Mouse (Mus musculus) heart, adult 8-10 months (tissue): Measurements from ENCODE around the gene 1700025B11Rik. TPM values are rescaled to one million over a fixed set of nuclear protein-coding genes. Genes with fewer than 3 reads are reported as not detected.
"Not testable (repeated sequence)": the region's sequence is repeated elsewhere in the genome, so short reads cannot be mapped to it uniquely, and the experiment has no call there.

ENCODE experiments used
- DNase-seq: peaks from one replicate; pipeline ENCODE4 v3.0.0; 2022; ENCODE audit warnings: low spot score
- total RNA-seq, 4 experiments: library from RNA; stranded (reverse); gene quantifications; 2 replicates each; pipeline ENCODE4 v1.2.4; 2022

Gene 1700025B11Rik
- not detected for total RNA-seq

DNA sequence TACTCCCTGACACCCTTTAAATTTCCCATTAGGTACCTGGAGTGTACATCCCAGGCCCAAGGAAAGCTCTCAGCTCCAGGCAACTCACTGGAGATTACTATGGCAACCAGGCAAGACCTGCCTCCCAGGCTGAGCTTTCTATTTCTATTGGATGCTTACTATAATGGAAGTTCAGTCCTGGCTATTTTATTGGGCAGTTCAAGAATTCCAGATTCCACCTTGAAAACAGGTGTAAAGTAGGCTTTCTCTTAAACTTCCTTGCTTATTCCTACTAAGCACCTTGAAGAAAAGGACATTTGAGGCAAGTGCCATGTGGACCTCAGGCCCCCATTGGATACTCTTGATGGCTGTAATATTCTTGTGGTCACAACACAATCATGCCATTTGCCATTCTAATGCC lies at the start of gene 1700025B11Rik:
1700025B11Rik (minus strand) TSS at position 101 of the 400 bp plus-strand sequence.
- no peak for DNase-seq

DNA sequence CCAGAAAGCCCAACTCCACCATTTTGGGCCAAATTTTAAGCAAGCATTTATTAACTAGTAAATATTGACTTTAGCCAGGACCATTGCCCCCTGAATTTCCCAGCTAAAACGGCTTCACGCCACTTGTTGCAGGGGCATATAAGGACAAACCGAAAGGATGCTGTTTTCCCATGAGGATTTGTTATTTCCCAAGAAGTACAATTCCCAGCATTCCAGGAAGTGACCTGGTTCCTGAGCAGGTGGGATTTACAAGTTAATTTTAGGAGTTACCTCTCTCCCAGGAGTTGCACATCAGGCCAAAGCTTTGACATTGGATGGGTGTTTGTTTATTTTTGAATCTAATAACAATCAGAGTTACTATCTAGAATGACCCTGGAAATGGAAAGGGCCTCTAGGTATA lies 44.4 kb upstream of the 1700025B11Rik start:
- DNase-seq: no peak

DNA sequence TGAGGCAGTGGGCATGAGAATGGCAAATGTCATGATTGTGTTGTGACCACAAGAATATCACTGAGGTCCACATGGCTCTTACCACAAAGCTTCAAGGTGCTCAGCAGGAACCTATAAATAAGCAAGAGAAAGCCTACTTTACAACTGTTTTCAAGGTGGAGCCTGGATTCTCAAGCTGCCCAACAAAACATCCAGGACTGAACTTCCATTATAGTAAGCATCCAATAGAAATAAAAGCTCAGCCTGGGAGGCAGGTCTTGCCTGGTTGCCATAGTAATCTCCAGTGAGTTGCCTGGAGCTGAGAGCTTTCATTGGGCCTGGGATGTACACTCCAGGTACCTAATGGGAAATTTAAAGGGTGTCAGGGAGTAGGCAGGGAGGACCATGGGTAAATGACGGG lies 37.3 kb upstream of the 1700025B11Rik start, which contains the start of gene Gm36245:
Gm36245 (plus strand) TSS at position 301 of the 400 bp plus-strand sequence.
- no peak for DNase-seq

DNA sequence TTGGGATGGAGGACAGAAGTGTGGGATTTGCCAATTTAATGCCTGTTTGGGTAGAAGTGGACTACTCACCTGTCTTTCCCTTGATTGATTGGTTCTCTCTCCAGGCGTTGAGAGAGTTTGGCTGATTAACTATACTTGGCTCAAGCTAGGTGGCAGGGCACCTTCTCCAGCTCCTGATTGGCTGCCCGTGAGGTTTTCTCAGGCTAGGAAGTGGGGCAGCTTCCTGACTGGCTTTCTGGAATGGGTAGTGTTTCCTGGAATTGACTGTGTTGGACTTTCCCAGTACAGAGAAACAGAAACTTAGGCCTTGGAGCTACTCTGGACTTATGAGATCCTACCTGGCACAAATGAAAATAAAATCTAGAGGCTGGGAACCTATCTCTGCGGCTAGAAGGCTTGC lies 36.7 kb upstream of the 1700025B11Rik start:
- DNase-seq: peak; percentile 27

DNA sequence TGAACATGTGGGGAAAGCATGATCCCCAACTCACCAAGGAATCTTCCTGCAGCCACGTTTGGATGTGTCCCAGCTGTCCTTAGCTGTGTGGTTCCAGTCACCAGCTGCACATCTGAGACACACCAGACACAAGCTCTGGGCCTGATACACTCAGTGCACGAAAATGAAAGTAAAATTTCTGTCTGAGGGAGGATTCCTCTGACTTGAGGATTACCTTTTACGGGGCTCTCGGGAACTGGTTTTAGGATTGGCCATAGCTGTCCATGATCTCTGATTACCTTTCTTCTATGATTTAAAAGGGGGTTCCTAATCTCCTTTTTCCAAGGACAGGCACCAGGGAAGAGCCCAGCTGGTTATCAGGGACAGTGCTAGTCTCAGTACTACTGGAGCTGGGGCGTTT lies 34.3 kb upstream of the 1700025B11Rik start, which contains the start of gene Apol10b:
Apol10b (minus strand) TSS at position 165 of the 400 bp plus-strand sequence.
- peak; percentile 24 for DNase-seq

DNA sequence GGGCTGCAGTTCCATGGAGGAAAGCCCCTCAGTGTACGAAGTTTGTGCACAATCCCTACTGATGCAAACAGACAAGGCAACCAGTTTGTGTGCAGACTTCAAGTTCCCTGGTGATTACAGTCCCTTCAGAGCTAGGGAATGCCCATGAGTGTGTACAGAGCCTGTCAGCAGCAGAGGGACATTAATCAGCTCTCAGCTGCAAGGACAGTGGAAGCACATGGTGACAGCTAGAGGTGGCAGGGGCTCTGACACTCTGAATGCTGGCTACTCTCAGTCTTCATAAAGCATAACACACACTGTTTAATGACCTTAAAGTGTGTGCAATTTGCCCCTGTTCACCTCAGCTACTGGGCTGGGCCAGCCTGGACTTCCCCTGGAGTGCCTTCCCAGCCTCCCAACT lies 31.9 kb upstream of the 1700025B11Rik start:
- no peak for DNase-seq

DNA sequence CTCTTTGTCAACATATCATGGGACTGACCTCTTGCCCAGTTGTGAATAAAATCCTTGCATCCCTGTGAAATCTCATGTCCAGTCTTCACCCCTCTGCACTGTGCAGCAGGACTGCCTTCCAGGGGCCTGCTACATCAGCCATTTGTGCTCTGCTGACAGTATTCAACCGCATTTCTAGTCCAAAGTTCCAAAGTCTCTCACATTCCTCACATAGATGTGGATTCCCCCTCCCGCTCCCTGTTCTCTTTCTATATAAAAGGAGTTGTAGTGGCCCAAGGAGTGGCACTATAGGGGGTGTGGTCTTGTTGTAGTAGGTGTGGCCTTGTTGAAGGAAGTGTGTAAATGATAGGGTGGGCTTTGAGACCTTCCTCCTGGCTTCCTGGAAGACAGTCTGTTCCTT lies 29.2 kb upstream of the 1700025B11Rik start:
- no peak for DNase-seq

DNA sequence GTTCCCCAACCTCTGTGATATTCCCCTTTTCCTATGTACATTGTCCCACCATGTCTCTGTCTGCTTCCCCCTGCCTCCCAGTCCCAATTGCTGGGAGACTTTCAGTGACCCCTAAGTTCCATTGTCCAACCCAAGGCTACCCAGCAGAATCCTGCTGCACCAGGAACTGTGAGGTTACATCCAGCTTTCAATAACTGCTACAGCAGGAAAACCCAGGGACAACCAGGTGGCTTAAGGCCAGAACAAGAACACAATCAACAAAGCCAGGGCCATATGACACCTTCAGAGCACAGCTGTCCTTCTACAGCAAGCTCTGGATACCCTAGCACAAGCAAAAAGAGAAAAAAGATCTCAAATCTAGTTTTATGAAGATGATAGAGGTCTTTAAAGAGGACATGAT lies 27.3 kb upstream of the 1700025B11Rik start:
- DNase-seq: no peak

DNA sequence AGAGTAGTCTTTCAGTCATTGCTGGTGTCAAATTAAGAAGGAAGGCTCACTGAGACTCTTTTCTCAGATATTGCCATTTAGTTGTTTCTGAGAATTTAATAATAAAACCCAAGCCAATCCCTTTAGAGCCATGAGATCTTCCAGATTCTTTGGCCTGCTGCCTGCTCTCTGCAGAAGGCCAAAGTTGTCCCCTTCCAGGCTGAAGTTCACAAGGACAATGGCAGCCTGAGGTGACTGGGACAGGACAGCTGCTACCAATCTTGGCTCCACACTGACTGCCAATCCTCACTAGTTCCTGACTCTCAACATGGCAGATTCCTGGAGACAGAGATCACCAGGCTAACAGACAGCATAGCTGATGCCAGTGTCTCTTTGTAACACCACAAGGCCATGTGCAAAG lies 25.3 kb upstream of the 1700025B11Rik start:
- DNase-seq: peak; percentile 21

DNA sequence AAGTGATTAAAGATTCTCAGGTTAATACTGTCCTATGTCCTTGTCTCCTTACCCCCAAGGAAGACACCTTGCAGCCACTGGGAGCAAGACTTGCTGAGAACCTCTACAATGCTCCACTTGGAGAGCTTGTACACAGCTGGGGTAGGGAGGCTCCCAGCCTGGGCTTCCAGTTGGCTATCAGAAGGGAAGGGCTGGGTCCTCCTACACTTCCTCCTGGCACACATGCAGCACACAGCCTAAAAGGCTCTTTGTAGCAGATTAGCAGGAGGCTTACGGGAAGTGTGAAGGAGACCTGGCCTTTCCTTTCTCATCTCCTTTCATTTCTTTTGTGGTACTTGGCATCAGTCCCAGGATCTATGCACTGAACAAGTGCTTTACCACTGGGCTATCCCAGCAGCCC lies 20.0 kb upstream of the 1700025B11Rik start:
- DNase-seq: peak; percentile 81

DNA sequence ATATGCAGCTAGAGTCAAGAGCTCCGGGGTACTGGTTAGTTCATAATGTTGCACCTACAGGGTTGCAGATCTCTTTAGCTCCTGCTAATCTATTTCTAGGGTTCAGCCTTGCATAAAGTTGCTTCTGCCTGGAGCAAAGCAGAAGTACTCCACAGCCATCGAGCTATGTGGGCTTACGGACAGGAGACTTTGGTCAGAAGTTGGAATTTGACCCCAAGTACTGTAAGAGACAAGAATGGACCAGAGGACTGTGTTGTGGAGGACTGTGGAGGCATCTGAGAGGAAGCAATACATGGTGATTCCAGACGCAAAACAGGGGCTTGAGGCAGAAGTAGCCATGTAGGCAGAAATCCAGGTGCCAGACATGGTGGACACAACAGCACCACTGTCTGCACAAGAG lies 17.6 kb upstream of the 1700025B11Rik start:
- DNase-seq: no peak

DNA sequence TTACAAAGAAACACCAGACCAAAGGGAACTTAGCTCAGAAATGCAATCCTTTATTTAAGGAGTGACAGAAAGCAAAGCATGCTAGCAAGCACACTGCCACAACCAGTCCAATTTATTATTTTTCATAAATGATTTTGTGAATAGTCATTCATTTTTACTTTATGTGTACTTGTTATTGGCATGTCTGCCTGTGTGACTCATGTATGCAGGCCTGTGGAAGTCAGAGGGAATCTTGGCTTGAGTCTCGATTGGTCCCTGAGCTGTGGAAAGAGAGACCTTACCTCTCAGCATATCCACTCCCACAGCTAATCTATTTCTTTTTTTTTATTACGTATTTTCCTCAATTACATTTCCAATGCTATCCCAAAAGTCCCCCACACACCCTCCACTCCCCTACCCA lies 17.1 kb upstream of the 1700025B11Rik start:
- no peak for DNase-seq

DNA sequence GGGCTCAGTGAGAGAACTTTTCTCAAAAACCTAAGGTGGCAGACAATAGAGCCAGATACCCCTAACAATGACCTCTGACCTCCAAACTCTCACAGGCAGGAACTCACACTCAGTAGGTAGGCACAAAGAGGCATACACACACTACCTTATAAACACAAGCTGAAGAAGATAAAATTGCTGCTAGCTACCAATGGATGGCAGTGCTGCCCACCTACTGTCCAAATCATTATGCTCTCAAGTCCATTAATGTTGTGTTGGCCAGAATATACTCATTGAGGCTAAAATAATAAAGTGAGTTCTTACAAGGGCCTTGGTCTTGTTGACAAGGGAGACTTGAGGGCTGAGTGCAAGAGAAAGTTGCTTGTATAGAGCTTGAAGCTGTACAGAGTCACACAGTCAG lies 1.5 kb upstream of the 1700025B11Rik start:
- no peak for DNase-seq

DNA sequence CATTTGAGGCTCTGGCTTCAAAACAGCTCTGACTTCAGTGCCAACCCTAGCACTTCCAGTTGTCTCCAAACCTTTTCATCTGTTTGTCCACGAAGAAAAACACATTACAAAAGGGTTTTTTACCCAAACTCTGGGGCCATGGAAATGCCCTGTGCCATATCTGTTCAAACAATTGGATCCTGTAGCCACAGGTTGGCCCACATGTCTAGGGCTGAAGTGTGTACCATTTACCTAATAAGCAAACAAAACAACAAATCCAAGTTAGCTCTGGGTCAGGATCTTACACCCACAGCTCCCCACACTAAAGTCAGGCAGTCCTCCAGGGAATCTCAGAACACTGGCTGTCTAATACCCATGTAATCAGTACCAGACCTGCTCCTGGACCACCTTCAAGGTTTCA lies 22.5 kb downstream of the 1700025B11Rik start:
- DNase-seq: not testable (repeated sequence)

DNA sequence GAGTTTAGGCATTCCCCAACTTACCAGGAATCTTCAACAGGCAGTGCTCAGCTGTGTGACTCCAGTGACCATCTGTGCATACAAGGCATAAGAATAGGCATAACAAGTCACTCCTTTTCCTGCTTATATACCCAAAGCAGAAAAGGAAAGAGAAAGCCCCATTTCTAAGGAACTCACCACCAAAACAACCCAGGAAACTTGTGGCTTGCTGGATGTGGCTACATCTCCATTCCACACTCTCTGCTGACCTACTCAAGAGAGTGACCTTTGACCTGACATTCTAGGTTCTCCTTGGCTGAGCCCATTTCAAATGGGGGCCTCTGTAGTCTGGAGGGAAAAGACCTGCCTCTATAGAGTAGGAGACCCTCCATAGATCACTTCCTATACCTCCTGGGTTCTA lies 28.5 kb downstream of the 1700025B11Rik start, which contains the start of gene Apol7c:
Apol7c (minus strand) TSS at position 101 of the 400 bp plus-strand sequence.
- DNase-seq: no peak

DNA sequence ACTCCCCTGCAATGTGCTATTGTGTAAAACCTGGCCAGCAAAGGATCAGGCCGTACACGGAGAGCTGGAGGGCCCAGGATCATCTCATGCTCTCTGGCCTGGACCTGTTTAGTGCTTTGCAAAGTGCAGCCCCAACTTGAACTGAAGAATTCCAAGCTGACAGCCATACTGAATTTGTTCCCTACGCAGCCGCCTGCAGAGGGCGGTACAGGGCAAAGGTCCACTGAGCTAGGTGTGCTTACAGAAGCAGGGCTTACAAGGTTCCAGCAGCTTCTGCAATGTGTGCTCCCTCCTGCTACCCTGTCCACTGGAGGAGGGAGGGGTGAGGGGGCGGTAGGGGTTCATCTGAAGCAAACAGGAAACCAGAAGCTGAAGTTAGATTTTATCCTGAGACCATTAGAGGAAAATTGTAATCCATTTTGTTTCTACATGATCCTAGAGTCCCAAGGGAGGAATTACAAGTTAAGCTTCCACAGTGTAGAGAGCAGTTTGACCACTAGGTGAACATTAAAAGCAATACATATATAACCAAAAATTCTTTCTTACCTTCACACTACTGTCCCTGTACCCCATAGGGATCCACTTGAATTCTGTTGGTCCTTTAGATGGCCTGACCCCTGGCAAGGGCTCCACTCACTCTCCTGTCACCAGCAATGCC lies 38.4 kb downstream of the 1700025B11Rik start:
- DNase-seq: peak; percentile 71

DNA sequence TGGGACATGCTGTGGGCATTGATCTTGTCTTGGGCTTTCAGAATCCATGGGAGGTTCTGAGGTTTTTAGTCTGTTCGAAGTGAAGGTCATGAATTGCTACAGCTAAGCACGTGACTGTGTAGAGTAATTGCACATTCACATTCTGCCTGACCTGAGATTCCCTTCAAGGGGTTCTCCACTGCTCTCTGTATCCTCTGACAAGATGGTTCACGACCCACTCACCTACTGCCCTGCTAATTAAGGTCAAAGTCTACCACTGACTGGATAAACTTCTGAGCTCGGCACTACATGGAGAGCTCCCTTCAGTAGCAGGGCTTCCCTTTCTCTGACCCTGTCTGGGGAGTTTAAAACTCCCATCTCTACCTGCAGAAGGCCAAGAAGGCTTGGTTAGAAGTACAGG lies 41.1 kb downstream of the 1700025B11Rik start:
- DNase-seq: not testable (repeated sequence)

Other genes with a start within 250 kb of the 1700025B11Rik start
- gene Apol7a, start 162.8 kb downstream of the 1700025B11Rik start, total RNA-seq: under 1 TPM in 2 of 4 experiments, not detected in 2; 0.09 to 0.19 TPM
- gene Apol9a, start 150.8 kb downstream of the 1700025B11Rik start, total RNA-seq: under 1 TPM in 1 of 4 experiments, not detected in 3; 0.19 TPM
- gene Apol7b, start 114.4 kb downstream of the 1700025B11Rik start, total RNA-seq: under 1 TPM in 2 of 4 experiments, not detected in 2; 0.17 to 0.41 TPM
- gene Apol10a, start 84.8 kb downstream of the 1700025B11Rik start, total RNA-seq: under 1 TPM in 1 of 4 experiments, not detected in 3; 0.11 TPM
- gene Apol11a, start 53.6 kb downstream of the 1700025B11Rik start, total RNA-seq: under 1 TPM in 1 of 4 experiments, not detected in 3; 0.20 TPM
- gene Apol7c, start 28.6 kb downstream of the 1700025B11Rik start, total RNA-seq: not detected
- gene Apol10b, start 34.2 kb upstream of the 1700025B11Rik start, total RNA-seq: 1 to 10 TPM in 3 of 4 experiments, under 1 TPM in 1; 0.86 to 1.9 (median 1.2) TPM
- not detected for gene Gm36245, start 37.4 kb upstream of the 1700025B11Rik start, total RNA-seq
- gene Apol11b, start 81.4 kb upstream of the 1700025B11Rik start, total RNA-seq: 1 to 10 TPM in 3 of 4 experiments, under 1 TPM in 1; 0.31 to 2.8 (median 1.3) TPM
- gene Apol7e, start 137.0 kb upstream of the 1700025B11Rik start, total RNA-seq: not detected
- under 1 TPM in 3 of 4 experiments, not detected in 1; 0.19 to 0.34 (median 0.22) TPM for gene Apol9b, start 167.1 kb upstream of the 1700025B11Rik start, total RNA-seq
- gene Apol8, start 195.1 kb upstream of the 1700025B11Rik start, total RNA-seq: not detected